Mouse (Mus musculus) heart, adult 10 weeks (tissue): ENCODE data around the gene Gm10061. TPM values are rescaled to one million over a fixed set of nuclear protein-coding genes. Genes with fewer than 3 reads are reported as not detected.

Experiments
- polyA plus RNA-seq: library from polyadenylated mRNA; stranded (reverse); fragments of 350-450 nt; fragmentation: Illumina TruSeq; extraction: RNeasy Lipid Tissue Mini Kit (QIAGEN cat#74804); gene quantifications from one replicate; pipeline ENCODE4 v1.2.3, GENCODE M21; 2014; ENCODE audit warnings: low read depth, low replicate concordance

Gm10061 gene
- polyA plus RNA-seq: not detected

DNA sequence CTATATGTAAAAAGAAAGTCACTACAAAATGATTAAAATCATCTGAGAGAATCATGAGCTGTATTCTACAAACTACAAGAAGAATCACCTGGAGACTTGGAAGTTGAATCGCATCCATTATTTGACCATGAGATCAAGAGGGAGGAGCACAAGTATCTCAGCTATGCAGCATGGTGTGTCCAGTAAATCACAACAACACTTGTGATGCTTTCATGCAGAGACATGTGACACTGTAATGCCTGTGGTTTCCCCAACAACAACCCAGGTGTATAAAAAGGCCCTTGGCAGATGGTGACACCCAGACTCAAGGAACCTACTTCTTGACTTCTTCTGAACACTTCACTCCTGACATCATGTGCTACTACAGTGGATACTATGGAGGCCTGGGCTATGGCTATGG is at the start of gene Gm10061:
TSS of gene Gm10061 (plus strand) at position 301 of the 400 bp plus-strand sequence.

DNA sequence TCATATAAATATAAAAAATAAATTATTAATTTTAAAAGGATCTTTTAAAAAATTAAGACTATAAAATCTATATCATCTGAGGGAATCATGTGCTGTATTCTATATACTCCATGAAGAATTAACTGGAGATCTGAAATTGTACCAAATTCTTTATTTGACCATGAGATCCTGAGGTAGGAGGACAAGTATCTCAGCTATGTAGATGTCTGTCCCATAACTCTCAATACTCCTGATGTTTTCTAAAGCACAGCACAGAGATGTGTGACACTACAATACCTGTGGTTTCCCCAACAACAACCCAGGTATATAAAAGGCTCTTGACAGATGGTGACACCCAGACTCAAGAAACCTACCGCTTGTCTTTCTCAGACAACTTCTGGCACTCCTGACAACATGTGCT is 10.3 kb upstream of the Gm10061 start, which contains the start of gene Gm6358:
TSS of gene Gm6358 (plus strand) at position 301 of the 400 bp plus-strand sequence.

DNA sequence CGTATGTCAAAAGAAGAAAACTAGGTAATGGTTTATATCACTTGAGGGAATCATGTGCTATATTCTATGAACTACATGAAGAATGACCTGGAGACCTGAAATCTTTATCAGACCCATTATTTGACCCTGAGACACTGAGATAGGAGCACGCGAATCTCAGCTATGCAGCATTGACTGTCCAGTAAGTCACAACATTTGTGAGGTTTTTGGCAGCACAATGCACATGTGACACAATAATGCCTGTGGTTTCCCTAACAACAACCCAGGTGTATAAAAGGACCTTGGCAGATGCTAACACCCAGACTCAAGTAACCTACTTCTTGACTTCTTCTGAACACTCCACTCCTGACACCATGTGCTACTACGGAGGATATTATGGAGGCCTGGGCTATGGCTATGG is 6.8 kb downstream of the Gm10061 start, which contains the start of gene Gm9789:
TSS of gene Gm9789 (plus strand) at position 301 of the 400 bp plus-strand sequence.

DNA sequence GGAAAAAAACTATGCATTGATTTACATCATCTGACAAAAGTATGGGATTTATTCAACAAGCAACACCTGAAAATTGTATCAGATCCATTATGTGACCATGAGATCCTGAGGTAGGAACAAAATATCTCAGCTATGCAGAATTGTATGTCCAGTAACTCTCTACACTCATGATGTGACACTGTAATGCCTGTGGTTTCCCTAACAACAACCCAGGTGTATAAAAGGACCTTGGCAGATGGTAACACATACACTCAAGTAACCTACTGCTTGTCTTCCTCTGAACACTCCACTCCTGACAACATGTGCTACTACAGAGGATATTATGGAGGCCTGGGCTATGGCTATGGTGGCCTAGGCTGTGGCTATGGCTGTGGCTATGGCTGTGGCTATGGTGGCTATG is 18.3 kb downstream of the Gm10061 start, which contains the start of gene Gm7735:
TSS of gene Gm7735 (plus strand) at position 301 of the 400 bp plus-strand sequence.

DNA sequence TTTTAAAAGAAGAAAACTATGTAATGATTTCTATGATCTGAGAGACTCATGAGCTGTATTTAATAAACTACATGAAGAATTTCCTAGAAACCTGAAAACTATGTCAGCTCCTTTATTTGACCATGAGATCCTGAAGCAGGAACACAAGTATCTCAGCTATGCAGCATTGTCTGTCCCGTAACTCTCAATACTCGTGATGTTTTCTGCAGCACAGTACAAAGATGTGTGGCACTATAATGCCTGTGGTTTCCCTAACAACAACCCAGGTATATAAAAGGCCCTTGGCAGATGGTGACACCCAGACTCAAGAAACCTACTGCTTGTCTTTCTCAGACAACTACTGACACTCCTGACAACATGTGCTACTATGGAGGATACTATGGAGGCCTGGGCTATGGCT is 23.5 kb downstream of the Gm10061 start, which contains the start of gene 1110057P08Rik:
TSS of gene 1110057P08Rik (plus strand) at position 301 of the 400 bp plus-strand sequence.

Other genes starting within 250 kb of the Gm10061 start
- gene Krtap19-9b, start 218.8 kb upstream of the Gm10061 start, polyA plus RNA-seq: not detected
- not detected for gene Krtap16-3, start 188.2 kb upstream of the Gm10061 start, polyA plus RNA-seq
- gene Krtap22-2, start 140.3 kb upstream of the Gm10061 start, polyA plus RNA-seq: not detected
- gene Gm10229, start 135.8 kb upstream of the Gm10061 start, polyA plus RNA-seq: not detected
- not detected for gene Krtap6-1, start 119.4 kb upstream of the Gm10061 start, polyA plus RNA-seq
- not detected for gene Gm10228, start 109.6 kb upstream of the Gm10061 start, polyA plus RNA-seq
- not detected for gene Krtap6-5, start 103.2 kb upstream of the Gm10061 start, polyA plus RNA-seq
- not detected for gene 1110025L11Rik, start 87.1 kb upstream of the Gm10061 start, polyA plus RNA-seq
- not detected for gene Krtap6-3, start 67.1 kb upstream of the Gm10061 start, polyA plus RNA-seq
- gene Gm6358, start 10.2 kb upstream of the Gm10061 start, polyA plus RNA-seq: not detected
- not detected for gene Gm9789, start 6.9 kb downstream of the Gm10061 start, polyA plus RNA-seq
- gene Gm7735, start 18.4 kb downstream of the Gm10061 start, polyA plus RNA-seq: not detected
- gene 1110057P08Rik, start 23.6 kb downstream of the Gm10061 start, polyA plus RNA-seq: not detected
- gene Krtap20-2, start 54.8 kb downstream of the Gm10061 start, polyA plus RNA-seq: not detected